Mouse (Mus musculus): Measurements from ENCODE around the gene Vsx2.

- TF ChIP-seq CTCF (IDR thresholded peaks at IDR 0.05; ENCODE audit: low read depth) (no peak), EP300 (IDR thresholded peaks at IDR 0.05; ENCODE audit: low read depth) (no peak)
These were observed 7.0 kb upstream of the Vsx2 start for GRCm38 (mm10) chr12:84562558-84562957.
